Mouse (Mus musculus) adrenal gland (tissue): Measurements from ENCODE around the gene Hpse.

Source experiments
- intact Hi-C: fragments of 180-260 bp; cut with DNase I; formaldehyde crosslinking; loops from one replicate; pipeline ENCODE4 v1.15.1; 2025

Gene Hpse

GRCm38 (mm10) chr5:100697398-100697797, 22.1 kb downstream of the Hpse start:
- intact Hi-C loops: no loop called here

- intact Hi-C loops: no loop called here
Observed at GRCm38 (mm10) chr5:100685631-100686030, 33.9 kb downstream of the Hpse start.

- intact Hi-C loops: no loop called here
Observed at GRCm38 (mm10) chr5:100680542-100680933, 39.0 kb downstream of the Hpse start.

DNA sequence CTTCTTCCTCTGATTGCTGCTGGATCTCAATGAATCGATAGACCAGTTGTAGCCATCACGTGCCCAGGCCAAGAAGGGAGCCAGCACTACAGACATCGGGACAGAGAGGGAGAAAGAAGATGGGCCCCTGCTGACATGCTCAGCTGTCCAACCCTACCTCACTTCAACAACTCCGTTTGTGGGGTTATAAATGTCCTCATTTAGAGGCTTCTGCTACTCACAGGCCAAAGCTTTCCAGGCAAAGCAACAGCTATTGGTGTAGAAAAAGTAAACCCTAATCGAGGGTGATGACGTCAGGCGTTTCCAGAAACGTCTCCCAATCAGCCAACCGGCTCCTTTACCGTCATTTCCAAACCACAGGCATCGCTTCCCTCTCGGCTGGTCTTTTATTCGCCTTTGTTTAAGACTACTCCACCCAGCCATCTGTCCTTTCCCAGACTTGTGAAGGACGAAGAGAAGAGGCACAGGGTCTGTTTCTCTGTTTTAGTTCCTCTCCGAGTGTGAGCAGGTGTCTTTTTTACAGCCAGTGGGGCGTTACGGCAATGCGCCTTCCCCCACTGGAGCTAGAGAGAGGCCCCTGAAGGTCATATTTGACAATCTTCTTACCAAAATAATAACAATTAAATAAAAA, 39.5 kb downstream of the Hpse start:
- intact Hi-C loops: no loop called here

DNA sequence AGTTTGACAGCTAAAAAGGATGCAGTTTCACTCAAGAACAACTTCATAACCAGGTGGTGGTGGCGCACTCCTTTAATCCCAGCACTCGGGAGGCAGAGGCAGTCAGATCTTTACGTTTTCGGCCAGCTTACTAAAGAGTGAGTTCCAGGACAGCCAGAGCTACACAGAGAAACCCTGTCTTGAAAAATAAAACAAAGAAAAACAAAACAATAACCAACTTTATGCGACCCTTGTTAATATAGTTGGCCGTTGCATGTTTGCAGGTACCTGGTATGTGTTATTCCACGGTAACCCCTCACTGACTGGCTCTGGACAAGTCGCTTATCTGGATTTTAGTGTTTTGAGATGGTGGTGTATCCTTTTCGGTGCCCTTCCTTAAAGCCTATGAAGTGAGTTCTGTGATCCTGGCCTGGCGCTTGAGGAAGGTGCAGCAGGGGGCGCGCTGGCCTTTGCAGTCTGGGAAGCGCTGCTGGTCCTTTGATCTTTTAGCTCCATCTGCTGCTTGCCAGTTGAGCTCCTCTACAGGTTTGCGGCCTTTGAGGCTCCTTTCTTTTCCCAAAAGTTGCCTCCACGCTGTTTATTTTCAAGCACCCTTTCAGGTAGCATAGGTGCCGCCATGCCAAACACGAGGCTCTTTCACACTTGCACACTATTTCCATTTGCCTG, 44.7 kb downstream of the Hpse start, which contains the start of gene Coq2:
Coq2 (minus strand) TSS at position 430 of the 666 bp plus-strand sequence.
- intact Hi-C loops: loop anchor here (5.0 kb wide), 2 partner anchors 142 to 242 kb away; no protein-coding TSS in a partner anchor

DNA sequence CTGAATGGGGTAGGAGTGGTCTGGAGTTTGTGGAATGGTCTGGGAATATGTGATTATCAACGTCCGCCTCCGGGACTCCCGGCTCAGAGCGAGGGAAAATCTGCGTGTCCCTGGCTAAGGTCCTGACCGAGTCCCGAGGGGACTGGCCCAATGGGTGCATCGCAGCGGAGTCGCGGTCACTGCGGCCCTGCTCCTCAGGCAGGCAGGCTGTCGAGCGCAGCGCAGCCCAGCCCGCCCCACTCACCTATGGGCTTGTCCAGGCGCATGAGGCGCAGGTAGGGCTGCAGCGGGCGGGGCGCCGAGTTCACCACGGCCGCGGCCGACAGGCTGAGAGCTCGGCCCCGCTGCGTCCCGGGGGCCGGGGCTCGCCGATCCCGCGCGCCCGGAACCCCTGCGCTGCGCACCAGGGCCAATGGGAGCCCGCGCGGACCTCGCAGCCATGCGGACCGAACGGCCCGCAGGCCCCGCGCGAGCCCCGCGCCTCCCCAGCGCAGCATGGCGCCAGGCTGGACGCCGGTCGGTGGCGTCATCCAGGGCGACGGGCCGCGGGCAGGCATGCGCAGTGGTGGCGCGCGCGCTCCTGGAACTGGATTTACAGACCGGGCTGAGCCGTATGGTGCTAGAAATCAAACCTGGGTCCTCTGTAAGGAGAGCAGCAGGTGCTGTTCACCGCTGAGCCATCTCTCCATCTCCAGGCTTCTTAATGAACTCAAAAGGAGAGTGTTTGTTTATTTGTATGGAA, 45.6 kb downstream of the Hpse start:
- intact Hi-C loops: loop anchor here (5.0 kb wide), 2 partner anchors 143 to 243 kb away; no protein-coding TSS in a partner anchor

GRCm38 (mm10) chr5:100672403-100672802, 47.1 kb downstream of the Hpse start:
- intact Hi-C loops: loop anchor here (5.0 kb wide), 2 partner anchors 145 to 245 kb away; no protein-coding TSS in a partner anchor

- intact Hi-C loops: loop anchor here (5.0 kb wide), 2 partner anchors 145 to 245 kb away; no protein-coding TSS in a partner anchor
Observed at GRCm38 (mm10) chr5:100671897-100672296, 47.6 kb downstream of the Hpse start.

DNA sequence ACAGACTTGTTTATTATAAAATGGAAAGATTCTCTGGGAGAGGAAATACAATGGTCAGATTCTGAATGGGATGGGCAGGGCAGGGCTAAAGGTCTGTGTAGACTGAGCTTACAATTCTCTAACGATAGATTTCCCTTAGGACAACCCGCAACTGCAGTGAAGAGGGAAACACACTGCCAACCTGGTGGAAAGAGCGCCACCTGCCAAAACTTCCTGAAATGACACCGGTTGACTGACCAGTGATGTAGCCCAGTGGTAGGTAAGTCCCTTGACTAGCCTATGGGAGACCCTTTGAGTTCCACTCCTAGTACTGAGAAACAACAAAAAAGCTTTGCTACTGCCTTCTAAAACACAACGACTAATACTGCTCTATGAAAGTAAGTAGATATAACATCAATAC, 48.1 kb downstream of the Hpse start:
- intact Hi-C loops: loop anchor here (5.0 kb wide), 2 partner anchors 146 to 246 kb away; no protein-coding TSS in a partner anchor

DNA sequence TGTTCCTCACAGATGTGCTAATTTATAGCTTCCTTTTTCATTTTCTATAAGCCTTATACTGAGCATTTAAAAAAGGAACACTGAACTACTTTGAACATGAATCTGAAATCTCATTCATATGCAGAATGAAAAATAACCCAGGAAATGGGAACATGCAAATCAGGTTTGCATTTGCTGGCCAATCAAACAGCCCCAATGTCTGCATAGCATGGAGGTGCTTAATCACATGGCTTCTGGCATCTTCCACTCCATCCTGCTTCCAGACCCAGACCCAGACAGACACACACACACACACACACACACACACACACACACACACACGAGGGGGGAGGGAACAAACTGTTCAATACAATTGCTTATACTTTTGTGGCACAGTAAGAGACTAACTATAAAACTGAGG, 52.6 kb downstream of the Hpse start:
- intact Hi-C loops: no loop called here

- intact Hi-C loops: loop anchor here (5.0 kb wide), 1 partner anchor 117 kb away; no protein-coding TSS in a partner anchor
Observed at GRCm38 (mm10) chr5:100663854-100664253, 55.7 kb downstream of the Hpse start.

GRCm38 (mm10) chr5:100663011-100663410, 56.5 kb downstream of the Hpse start:
- intact Hi-C loops: loop anchor here (5.0 kb wide), 1 partner anchor 116 kb away; no protein-coding TSS in a partner anchor

GRCm38 (mm10) chr5:100658460-100658859, 61.1 kb downstream of the Hpse start:
- intact Hi-C loops: no loop called here

- intact Hi-C loops: no loop called here
Observed at GRCm38 (mm10) chr5:100656352-100656751, 63.2 kb downstream of the Hpse start.

- intact Hi-C loops: no loop called here
Observed at GRCm38 (mm10) chr5:100652327-100652726, 67.2 kb downstream of the Hpse start.

DNA sequence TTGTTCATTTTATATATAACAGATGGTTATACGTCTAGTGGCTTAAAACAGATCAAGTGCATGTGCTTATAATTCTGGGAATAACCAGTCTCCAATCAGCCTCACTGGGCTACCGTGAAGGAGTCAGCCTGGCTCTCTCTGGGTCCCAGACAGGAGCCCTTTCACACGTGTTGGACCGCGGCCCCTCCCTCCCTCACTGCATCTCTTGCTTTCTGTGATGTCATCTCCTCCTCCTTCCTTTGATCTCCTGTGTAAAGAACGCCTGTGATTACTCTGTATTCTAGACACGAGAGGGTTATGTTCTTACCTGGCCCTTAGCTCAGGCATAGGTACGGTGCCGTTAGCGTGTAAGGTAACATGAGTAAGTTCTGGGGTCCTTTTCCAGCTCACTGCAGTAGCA, 68.0 kb downstream of the Hpse start:
- intact Hi-C loops: no loop called here

DNA sequence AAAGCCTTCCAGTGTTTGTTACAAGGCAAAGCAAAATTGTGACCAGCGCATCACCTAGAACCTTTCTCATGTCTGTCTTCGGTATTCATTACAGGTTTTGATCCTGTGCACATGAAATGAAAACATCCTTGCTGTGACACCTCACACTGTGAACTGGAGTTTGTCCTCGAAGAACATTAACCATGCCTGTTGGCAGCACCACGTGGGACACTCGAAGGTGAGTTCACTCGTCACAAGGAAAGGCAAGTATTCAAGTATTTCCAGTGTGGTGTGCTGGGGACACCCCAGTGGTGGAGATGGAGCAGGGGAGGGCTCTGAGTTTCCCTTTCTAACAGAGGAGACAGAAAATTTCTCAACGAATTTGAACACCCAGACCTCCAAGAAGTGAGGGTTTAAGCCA, 68.5 kb downstream of the Hpse start:
- intact Hi-C loops: no loop called here

DNA sequence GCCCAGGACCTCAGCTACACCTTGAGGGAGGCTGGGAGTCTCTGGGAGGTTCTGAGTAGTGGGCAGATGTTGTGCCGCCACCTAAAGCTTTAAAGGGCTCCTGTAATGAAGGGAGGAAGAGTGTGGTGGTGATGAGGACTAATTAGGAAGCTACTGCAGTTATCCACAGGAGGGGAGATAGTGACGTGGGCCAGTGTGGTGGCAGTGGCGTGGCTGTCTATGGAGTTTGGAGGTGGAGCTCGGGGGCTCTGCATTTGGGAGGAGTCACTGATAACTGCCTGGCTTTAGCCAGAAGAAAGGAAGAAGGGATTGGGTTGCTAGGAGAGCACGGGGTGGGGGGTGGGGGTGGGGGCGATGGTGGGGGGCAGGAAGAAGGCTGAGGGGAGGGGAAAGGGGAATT, 71.0 kb downstream of the Hpse start:
- intact Hi-C loops: no loop called here

GRCm38 (mm10) chr5:100648046-100648445, 71.5 kb downstream of the Hpse start:
- intact Hi-C loops: no loop called here

GRCm38 (mm10) chr5:100646558-100646957, 73.0 kb downstream of the Hpse start:
- intact Hi-C loops: no loop called here

DNA sequence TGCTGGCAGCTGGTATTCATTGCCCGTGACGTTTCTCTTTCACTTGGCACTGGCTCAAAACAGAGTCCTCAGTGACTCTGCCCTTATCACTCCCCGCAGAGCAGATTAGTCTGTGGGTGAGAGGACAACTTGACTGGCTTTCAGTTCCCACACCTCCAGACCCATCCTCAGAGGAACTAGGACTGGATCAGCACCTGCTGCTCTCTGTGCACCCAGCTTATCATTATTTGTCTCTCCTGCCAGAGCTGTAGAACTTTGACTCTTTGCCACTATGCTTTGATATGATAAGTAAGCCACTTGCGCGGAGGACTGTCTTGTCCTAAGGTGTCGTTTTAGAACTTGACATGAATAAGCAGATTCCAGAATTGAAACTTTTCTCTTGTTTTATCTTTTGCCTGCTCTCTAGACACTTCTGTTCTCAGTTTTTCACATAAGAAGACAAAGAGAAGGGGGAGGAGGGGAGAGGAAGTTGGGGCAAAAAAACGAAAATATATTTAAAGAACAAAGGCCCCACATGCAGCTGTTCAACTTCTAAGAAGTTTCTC, 75.5 kb downstream of the Hpse start:
- intact Hi-C loops: no loop called here
